Mouse (Mus musculus): Measurements from ENCODE around the gene Prrc2a. TPM values are rescaled to one million over a fixed set of nuclear protein-coding genes. Genes with fewer than 3 reads are reported as not detected.

The Prrc2a gene
- polyA plus RNA-seq, 1 experiment from 2014 or later = 205 TPM

- Histone ChIP-seq H3K4me1 (peaks cover 14% of the 10 kb centered on the region), H3K27me3 (replicated peaks; ENCODE audit: low read depth, poor library complexity, severe bottlenecking) (no peaks in the 10 kb centered on the region), H3K36me3 (replicated peaks) (peaks cover 100% of the 10 kb centered on the region), H3K4me3 (no peak overlapping the region), H3K9me3 (no peaks in the 10 kb centered on the region), H3K27ac (replicated peaks) (no peak overlapping the region)
- DNase-seq (ENCODE audit: low spot score) = no peak
- WGBS = 91% methylated on average over 33 of the region's 33 CpGs
Observed at GRCm38 (mm10) chr17:35156461-35157200, 8.1 kb downstream of the Prrc2a start.

- Histone ChIP-seq H3K4me3 (peak overlapping the region; percentile 16; the same call in 1 of the 2 replicates), H3K4me1 (peaks cover 12% of the 10 kb centered on the region), H3K9me3 (no peaks in the 10 kb centered on the region), H3K27ac (replicated peaks) (no peak overlapping the region), H3K36me3 (replicated peaks) (peaks cover 99% of the 10 kb centered on the region), H3K27me3 (replicated peaks; ENCODE audit: low read depth, poor library complexity, severe bottlenecking) (no peaks in the 10 kb centered on the region)
- 93% methylated on average over 12 of the region's 12 CpGs for WGBS
- DNase-seq (ENCODE audit: low spot score) = no peak
Observed at GRCm38 (mm10) chr17:35155451-35155850, 9.2 kb downstream of the Prrc2a start.

- Histone ChIP-seq H3K4me3 (peak overlapping the region; percentile 16; the same call in 1 of the 2 replicates), H3K27me3 (replicated peaks; ENCODE audit: low read depth, poor library complexity, severe bottlenecking) (no peaks in the 10 kb centered on the region), H3K9me3 (no peaks in the 10 kb centered on the region), H3K27ac (replicated peaks) (no peak overlapping the region), H3K4me1 (peaks cover 12% of the 10 kb centered on the region), H3K36me3 (replicated peaks) (peaks cover 99% of the 10 kb centered on the region)
- no peak for DNase-seq (ENCODE audit: low spot score)
- 84% methylated on average over 7 of the region's 7 CpGs for WGBS
Observed at GRCm38 (mm10) chr17:35154616-35155015, 10.1 kb downstream of the Prrc2a start.

GRCm38 (mm10) chr17:35153931-35154330 is 10.8 kb downstream of the Prrc2a start:
- DNase-seq (ENCODE audit: low spot score) = no peak
- Histone ChIP-seq H3K9me3 (no peaks in the 10 kb centered on the region), H3K36me3 (replicated peaks) (peaks cover 99% of the 10 kb centered on the region), H3K27me3 (replicated peaks; ENCODE audit: low read depth, poor library complexity, severe bottlenecking) (no peaks in the 10 kb centered on the region), H3K4me3 (no peak overlapping the region; the same call in 1 of the 2 replicates), H3K27ac (replicated peaks) (no peak overlapping the region), H3K4me1 (peaks cover 12% of the 10 kb centered on the region)
- WGBS = 75% methylated on average over 4 of the region's 4 CpGs

- no peaks in the 10 kb centered on the region for H3K9me3 ChIP-seq
- H3K4me1 ChIP-seq = peaks cover 12% of the 10 kb centered on the region
- DNase-seq (ENCODE audit: low spot score) = no peak
- H3K27ac ChIP-seq (replicated peaks) = no peak overlapping the region
- H3K27me3 ChIP-seq (replicated peaks; ENCODE audit: low read depth, poor library complexity, severe bottlenecking) = no peaks in the 10 kb centered on the region
- peaks cover 99% of the 10 kb centered on the region for H3K36me3 ChIP-seq (replicated peaks)
- H3K4me3 ChIP-seq = no peak overlapping the region
- WGBS = 91% methylated on average over 9 of the region's 9 CpGs
Observed at GRCm38 (mm10) chr17:35153077-35153476, 11.6 kb downstream of the Prrc2a start.

GRCm38 (mm10) chr17:35152121-35152520 is 12.6 kb downstream of the Prrc2a start:
- WGBS = 95% methylated on average over 4 of the region's 4 CpGs
- Histone ChIP-seq H3K27me3 (replicated peaks; ENCODE audit: low read depth, poor library complexity, severe bottlenecking) (no peaks in the 10 kb centered on the region), H3K4me3 (no peak overlapping the region; the same call in 1 of the 2 replicates), H3K27ac (replicated peaks) (no peak overlapping the region), H3K9me3 (no peaks in the 10 kb centered on the region), H3K4me1 (peaks cover 12% of the 10 kb centered on the region), H3K36me3 (replicated peaks) (peaks cover 99% of the 10 kb centered on the region)
- no peak for DNase-seq (ENCODE audit: low spot score)

- no peak for DNase-seq (ENCODE audit: low spot score)
- H3K4me3 ChIP-seq = no peak overlapping the region; the same call in 1 of the 2 replicates
- WGBS = 70% methylated on average over 5 of the region's 5 CpGs
- no peak overlapping the region for H3K27ac ChIP-seq (replicated peaks)
- no peaks in the 10 kb centered on the region for H3K4me1 ChIP-seq
- H3K27me3 ChIP-seq (replicated peaks; ENCODE audit: low read depth, poor library complexity, severe bottlenecking) = no peaks in the 10 kb centered on the region
- H3K36me3 ChIP-seq (replicated peaks) = peaks cover 99% of the 10 kb centered on the region
- peaks cover 7% of the 10 kb centered on the region; the same call in 1 of the 2 replicates for H3K9me3 ChIP-seq
Observed at GRCm38 (mm10) chr17:35147922-35148639, 16.6 kb downstream of the Prrc2a start.

- Histone ChIP-seq H3K9me3 (peaks cover 9% of the 10 kb centered on the region; the same call in 1 of the 2 replicates), H3K36me3 (replicated peaks) (peaks cover 99% of the 10 kb centered on the region), H3K27me3 (replicated peaks; ENCODE audit: low read depth, poor library complexity, severe bottlenecking) (no peaks in the 10 kb centered on the region), H3K27ac (replicated peaks) (no peak overlapping the region), H3K4me1 (no peaks in the 10 kb centered on the region), H3K4me3 (no peak overlapping the region)
- 62% methylated on average over 3 of the region's 3 CpGs for WGBS
- no peak for DNase-seq (ENCODE audit: low spot score)
Observed at GRCm38 (mm10) chr17:35147348-35147747, 17.3 kb downstream of the Prrc2a start.

- Histone ChIP-seq H3K36me3 (replicated peaks) (peaks cover 99% of the 10 kb centered on the region), H3K27me3 (replicated peaks; ENCODE audit: low read depth, poor library complexity, severe bottlenecking) (no peaks in the 10 kb centered on the region), H3K4me3 (no peak overlapping the region), H3K9me3 (peaks cover 9% of the 10 kb centered on the region; the same call in 1 of the 2 replicates), H3K27ac (replicated peaks) (no peak overlapping the region), H3K4me1 (no peaks in the 10 kb centered on the region)
- WGBS = 89% methylated on average over 5 of the region's 5 CpGs
- no peak for DNase-seq (ENCODE audit: low spot score)
Observed at GRCm38 (mm10) chr17:35146139-35146538, 18.6 kb downstream of the Prrc2a start.

- peaks cover 9% of the 10 kb centered on the region; the same call in 1 of the 2 replicates for H3K9me3 ChIP-seq
- no peak for DNase-seq (ENCODE audit: low spot score)
- H3K4me1 ChIP-seq = peaks cover 6% of the 10 kb centered on the region
- peaks cover 97% of the 10 kb centered on the region for H3K36me3 ChIP-seq (replicated peaks)
- H3K4me3 ChIP-seq = no peak overlapping the region
- no peaks in the 10 kb centered on the region for H3K27me3 ChIP-seq (replicated peaks; ENCODE audit: low read depth, poor library complexity, severe bottlenecking)
- no peak overlapping the region for H3K27ac ChIP-seq (replicated peaks)
- WGBS = 90% methylated on average over 6 of the region's 6 CpGs
Observed at GRCm38 (mm10) chr17:35141971-35142370, 22.7 kb downstream of the Prrc2a start.

- Histone ChIP-seq H3K4me3 (peak overlapping the region; percentile 30; the same call in 1 of the 2 replicates), H3K4me1 (peaks cover 16% of the 10 kb centered on the region), H3K9me3 (peaks cover 9% of the 10 kb centered on the region; the same call in 1 of the 2 replicates), H3K27ac (replicated peaks) (no peak overlapping the region), H3K27me3 (replicated peaks; ENCODE audit: low read depth, poor library complexity, severe bottlenecking) (no peaks in the 10 kb centered on the region), H3K36me3 (replicated peaks) (peaks cover 83% of the 10 kb centered on the region)
- no peak for DNase-seq (ENCODE audit: low spot score)
- WGBS = 81% methylated on average over 16 of the region's 16 CpGs
Observed at GRCm38 (mm10) chr17:35140490-35140996, 24.2 kb downstream of the Prrc2a start.

- peaks cover 70% of the 10 kb centered on the region for H3K36me3 ChIP-seq (replicated peaks)
- no peak overlapping the region for H3K4me3 ChIP-seq
- no peaks in the 10 kb centered on the region for H3K27me3 ChIP-seq (replicated peaks; ENCODE audit: low read depth, poor library complexity, severe bottlenecking)
- H3K27ac ChIP-seq (replicated peaks) = no peak overlapping the region
- 94% methylated on average over 3 of the region's 3 CpGs for WGBS
- H3K9me3 ChIP-seq = peaks cover 9% of the 10 kb centered on the region; the same call in 1 of the 2 replicates
- peaks cover 16% of the 10 kb centered on the region for H3K4me1 ChIP-seq
- DNase-seq (ENCODE audit: low spot score) = no peak
Observed at GRCm38 (mm10) chr17:35139269-35139668, 25.4 kb downstream of the Prrc2a start.

All from embryonic facial prominence, embryonic 10.5 days (tissue).